Mouse (Mus musculus): ENCODE data around the gene Arid4a. TPM values are rescaled to one million over a fixed set of nuclear protein-coding genes. Genes with fewer than 3 reads are reported as not detected.

Arid4a gene
- polyA plus RNA-seq, 1 experiment from 2014 or later, result 19.3 TPM

DNA sequence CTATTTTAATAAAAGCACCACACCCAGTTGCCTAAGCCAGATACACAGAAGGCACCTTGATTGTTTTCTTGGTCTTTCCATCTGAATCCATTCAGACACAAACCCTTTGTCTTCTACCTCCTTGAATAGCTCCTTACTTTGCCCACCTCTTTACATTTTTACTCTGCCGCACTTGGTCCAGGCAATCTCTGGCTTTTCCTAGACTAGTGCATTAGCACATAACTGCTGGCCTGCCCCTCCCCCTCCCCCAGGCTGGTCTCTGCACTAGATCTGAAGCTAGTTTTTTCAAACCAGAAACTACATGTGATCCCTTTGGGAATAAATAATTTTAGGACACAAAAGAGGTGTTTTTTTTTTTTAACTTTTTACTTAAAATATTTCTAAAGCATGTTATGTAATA is 37.2 kb downstream of the Arid4a start:
- no peak for ATAC-seq
- WGBS (ENCODE audit: insufficient replicate concordance), result 75% methylated on average over 1 of the region's 1 CpGs
- Histone ChIP-seq H3K9ac (replicated peaks) (no peak overlapping the region), H3K4me1 (ENCODE audit: insufficient read depth) (no peaks in the 10 kb centered on the region), H3K9me3 (ENCODE audit: low read length) (no peaks in the 10 kb centered on the region), H3K27me3 (ENCODE audit: insufficient read depth, low read length) (no peaks in the 10 kb centered on the region), H3K27ac (ENCODE audit: low read depth) (no peak overlapping the region), H3K4me2 (ENCODE audit: low read depth, low read length) (no peak overlapping the region), H3K36me3 (replicated peaks; ENCODE audit: insufficient read depth, low read length) (peaks cover 16% of the 10 kb centered on the region; the same call in 1 of the 2 replicates), H3K4me3 (ENCODE audit: low read depth, low read length) (no peak overlapping the region)
- no peak for DNase-seq
- TF ChIP-seq EP300 (IDR thresholded peaks at IDR 0.05; ENCODE audit: low read depth) (no peak), CTCF (IDR thresholded peaks at IDR 0.05; ENCODE audit: low read depth) (no peak)

DNA sequence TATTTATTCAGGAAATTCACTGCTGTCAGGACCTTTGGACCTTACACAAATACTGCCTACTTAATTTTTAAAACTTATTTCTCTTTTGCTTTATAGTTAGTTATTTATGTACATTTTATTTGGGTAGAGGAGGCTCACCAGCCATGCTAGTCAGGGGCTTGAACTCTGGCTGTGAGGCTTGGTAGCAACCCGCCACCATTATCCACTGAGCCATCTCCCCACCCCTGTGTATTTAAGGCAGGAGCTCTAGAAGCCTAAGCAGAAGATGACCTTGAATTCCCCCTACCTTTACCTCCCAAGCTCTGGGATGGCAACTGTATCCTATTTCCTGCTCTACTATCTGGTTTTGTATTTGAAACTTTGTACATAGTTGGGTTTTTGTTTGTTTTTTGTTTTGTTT is 37.7 kb downstream of the Arid4a start:
- Histone ChIP-seq H3K4me3 (ENCODE audit: low read depth, low read length) (no peak overlapping the region), H3K4me1 (ENCODE audit: insufficient read depth) (no peaks in the 10 kb centered on the region), H3K4me2 (ENCODE audit: low read depth, low read length) (no peak overlapping the region), H3K36me3 (replicated peaks; ENCODE audit: insufficient read depth, low read length) (peaks cover 16% of the 10 kb centered on the region; the same call in 1 of the 2 replicates), H3K27me3 (ENCODE audit: insufficient read depth, low read length) (no peaks in the 10 kb centered on the region), H3K27ac (ENCODE audit: low read depth) (no peak overlapping the region), H3K9ac (replicated peaks) (no peak overlapping the region), H3K9me3 (ENCODE audit: low read length) (no peaks in the 10 kb centered on the region)
- WGBS (ENCODE audit: insufficient replicate concordance), result 81% methylated on average over 1 of the region's 1 CpGs
- ATAC-seq, result no peak
- no peak for TF ChIP-seq EP300 (IDR thresholded peaks at IDR 0.05; ENCODE audit: low read depth)
- no peak for TF ChIP-seq CTCF (IDR thresholded peaks at IDR 0.05; ENCODE audit: low read depth)
- DNase-seq, result no peak

DNA sequence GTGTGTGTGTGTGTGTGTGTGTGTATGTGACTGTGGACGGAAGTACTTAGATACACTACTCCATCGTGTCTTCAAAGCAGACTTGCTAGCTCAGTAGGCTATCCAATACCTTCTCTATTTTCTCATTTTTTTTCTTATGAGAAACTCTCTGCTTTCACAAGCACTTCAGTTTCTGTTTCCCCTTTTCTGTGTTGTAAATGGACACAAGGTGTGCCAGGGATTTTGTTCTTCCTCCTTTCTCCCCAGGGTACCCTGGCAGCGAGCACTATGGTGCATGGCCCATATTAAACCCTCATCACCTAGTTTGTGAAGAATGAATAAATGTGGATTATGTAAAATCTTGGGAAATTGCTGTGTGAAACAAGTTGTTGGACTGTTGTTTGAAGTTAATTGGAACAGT is 39.7 kb downstream of the Arid4a start:
- WGBS (ENCODE audit: insufficient replicate concordance), result 59% methylated on average over 3 of the region's 3 CpGs
- TF ChIP-seq EP300 (IDR thresholded peaks at IDR 0.05; ENCODE audit: low read depth), result no peak
- no peak for TF ChIP-seq CTCF (IDR thresholded peaks at IDR 0.05; ENCODE audit: low read depth)
- Histone ChIP-seq H3K4me1 (ENCODE audit: insufficient read depth) (no peaks in the 10 kb centered on the region), H3K27ac (ENCODE audit: low read depth) (no peak overlapping the region), H3K4me3 (ENCODE audit: low read depth, low read length) (no peak overlapping the region), H3K27me3 (ENCODE audit: insufficient read depth, low read length) (no peaks in the 10 kb centered on the region), H3K4me2 (ENCODE audit: low read depth, low read length) (no peak overlapping the region), H3K36me3 (replicated peaks; ENCODE audit: insufficient read depth, low read length) (peaks cover 19% of the 10 kb centered on the region; the same call in 1 of the 2 replicates), H3K9ac (replicated peaks) (no peak overlapping the region), H3K9me3 (ENCODE audit: low read length) (no peaks in the 10 kb centered on the region)
- no peak for ATAC-seq
- no peak for DNase-seq

DNA sequence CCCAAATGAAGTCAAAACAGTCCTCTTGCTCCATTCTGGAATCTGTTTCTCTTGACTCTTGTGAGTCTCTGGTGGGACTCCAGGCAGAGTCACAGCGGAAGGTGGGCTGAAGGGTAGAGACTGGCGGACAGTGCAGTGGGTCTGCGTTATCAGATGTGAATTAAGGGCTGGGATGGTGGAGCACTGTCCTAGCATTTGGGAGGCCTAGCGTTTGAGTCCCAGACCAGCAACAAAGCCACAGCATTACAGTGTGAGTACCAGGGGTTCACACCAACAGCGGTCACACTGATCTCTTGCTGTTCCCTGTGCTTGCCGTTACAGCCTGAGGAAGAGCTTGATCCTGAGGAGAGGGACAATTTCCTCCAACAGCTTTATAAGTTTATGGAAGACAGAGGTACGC is 44.0 kb downstream of the Arid4a start:
- Histone ChIP-seq H3K4me2 (ENCODE audit: low read depth, low read length) (no peak overlapping the region), H3K27me3 (ENCODE audit: insufficient read depth, low read length) (no peaks in the 10 kb centered on the region), H3K4me3 (ENCODE audit: low read depth, low read length) (no peak overlapping the region), H3K9ac (replicated peaks) (no peak overlapping the region), H3K4me1 (ENCODE audit: insufficient read depth) (no peaks in the 10 kb centered on the region), H3K27ac (ENCODE audit: low read depth) (no peak overlapping the region), H3K9me3 (ENCODE audit: low read length) (no peaks in the 10 kb centered on the region), H3K36me3 (replicated peaks; ENCODE audit: insufficient read depth, low read length) (peaks cover 44% of the 10 kb centered on the region)
- no peak for ATAC-seq
- TF ChIP-seq EP300 (IDR thresholded peaks at IDR 0.05; ENCODE audit: low read depth) (no peak), CTCF (IDR thresholded peaks at IDR 0.05; ENCODE audit: low read depth) (no peak)
- DNase-seq, result no peak
- 94% methylated on average over 7 of the region's 7 CpGs for WGBS (ENCODE audit: insufficient replicate concordance)

DNA sequence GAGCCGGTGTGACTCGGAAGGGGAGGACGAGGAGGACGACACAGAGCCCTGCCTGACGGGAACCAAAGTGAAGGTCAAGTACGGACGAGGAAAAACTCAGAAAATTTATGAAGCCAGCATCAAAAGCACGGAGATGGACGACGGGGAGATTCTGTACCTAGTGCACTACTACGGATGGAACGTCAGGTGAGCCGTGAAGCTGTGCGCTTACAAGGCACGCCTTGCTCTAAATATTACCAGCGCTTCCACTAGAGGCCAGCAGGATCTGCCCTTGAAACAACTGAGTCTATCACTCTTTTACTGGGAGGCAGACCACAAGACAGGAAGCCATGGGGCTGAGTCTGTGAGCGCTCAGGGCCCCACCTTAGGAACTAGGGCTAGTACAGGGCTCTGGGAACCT is 54.1 kb downstream of the Arid4a start:
- Histone ChIP-seq H3K9ac (replicated peaks) (no peak overlapping the region), H3K9me3 (ENCODE audit: low read length) (no peaks in the 10 kb centered on the region), H3K36me3 (replicated peaks; ENCODE audit: insufficient read depth, low read length) (peaks cover 73% of the 10 kb centered on the region), H3K4me3 (ENCODE audit: low read depth, low read length) (no peak overlapping the region), H3K4me1 (ENCODE audit: insufficient read depth) (no peaks in the 10 kb centered on the region), H3K27me3 (ENCODE audit: insufficient read depth, low read length) (no peaks in the 10 kb centered on the region), H3K4me2 (ENCODE audit: low read depth, low read length) (no peak overlapping the region), H3K27ac (ENCODE audit: low read depth) (no peak overlapping the region)
- DNase-seq (no peak), ATAC-seq (no peak)
- WGBS (ENCODE audit: insufficient replicate concordance), result 90% methylated on average over 17 of the region's 17 CpGs
- TF ChIP-seq CTCF (IDR thresholded peaks at IDR 0.05; ENCODE audit: low read depth) (no peak), EP300 (IDR thresholded peaks at IDR 0.05; ENCODE audit: low read depth) (no peak)

DNA sequence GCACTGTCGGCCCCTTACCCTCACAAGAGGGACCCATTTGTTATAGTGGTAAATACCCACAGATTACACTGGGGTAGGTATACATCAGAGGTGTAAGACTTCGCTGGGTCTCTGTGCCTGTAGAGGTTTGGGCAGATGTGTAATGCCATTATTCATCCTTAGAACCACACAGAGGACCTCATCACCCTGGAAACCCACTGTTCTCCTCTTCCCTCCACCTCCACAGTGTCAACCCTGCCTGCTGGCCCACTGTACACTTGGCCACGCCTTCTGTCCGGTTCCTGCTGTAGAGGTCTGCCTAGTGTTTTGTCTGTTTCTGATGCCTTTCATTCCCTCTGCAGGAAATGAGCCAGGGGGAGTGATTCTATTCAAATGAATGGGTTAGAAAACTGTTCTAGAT is 56.3 kb downstream of the Arid4a start:
- Histone ChIP-seq H3K4me1 (ENCODE audit: insufficient read depth) (no peaks in the 10 kb centered on the region), H3K4me2 (ENCODE audit: low read depth, low read length) (no peak overlapping the region), H3K36me3 (replicated peaks; ENCODE audit: insufficient read depth, low read length) (peaks cover 79% of the 10 kb centered on the region), H3K9ac (replicated peaks) (no peak overlapping the region), H3K4me3 (ENCODE audit: low read depth, low read length) (no peak overlapping the region), H3K9me3 (ENCODE audit: low read length) (no peaks in the 10 kb centered on the region), H3K27me3 (ENCODE audit: insufficient read depth, low read length) (no peaks in the 10 kb centered on the region), H3K27ac (ENCODE audit: low read depth) (no peak overlapping the region)
- WGBS (ENCODE audit: insufficient replicate concordance), result 90% methylated on average over 4 of the region's 4 CpGs
- DNase-seq, result no peak
- no peak for ATAC-seq
- TF ChIP-seq EP300 (IDR thresholded peaks at IDR 0.05; ENCODE audit: low read depth) (no peak), CTCF (IDR thresholded peaks at IDR 0.05; ENCODE audit: low read depth) (no peak)
